Mouse (Mus musculus): ENCODE measurements around the gene Rtf1. TPM values are rescaled to one million over a fixed set of nuclear protein-coding genes. Genes with fewer than 3 reads are reported as not detected.
"Not testable (repeated sequence)": the region's sequence is repeated elsewhere in the genome, so short reads cannot be mapped to it uniquely, and the experiment has no call there.

Rtf1 gene
- polyA plus RNA-seq, 2 experiments, result 32.3 to 33.2 TPM

DNA sequence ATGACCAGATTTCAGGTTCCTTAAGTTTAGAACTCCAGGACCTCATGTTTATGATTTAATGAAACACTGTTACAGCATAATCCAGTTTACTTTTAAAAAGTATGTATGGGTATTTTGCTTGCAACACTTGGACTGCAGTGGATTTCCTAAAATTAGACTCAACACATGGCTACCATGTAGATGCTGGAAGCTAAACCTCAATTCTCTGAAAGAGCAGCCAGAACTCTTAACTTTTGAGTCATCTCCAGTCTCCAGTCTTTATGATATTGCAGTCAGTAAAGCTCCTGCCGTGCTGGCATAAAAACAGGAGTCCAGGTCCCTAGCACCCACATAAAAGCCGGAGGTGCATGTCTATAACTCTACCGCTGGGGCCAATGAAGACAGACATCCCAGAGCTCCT, 25.1 kb downstream of the Rtf1 start:
- DNase-seq (ENCODE audit: low spot score), result no peak
- H3K9ac ChIP-seq (ENCODE audit: low read depth, low read length, severe bottlenecking), result no peak overlapping the region
- H3K4me3 ChIP-seq (replicated peaks; ENCODE audit: low read length), result no peak overlapping the region
- H3K27me3 ChIP-seq (ENCODE audit: control insufficient read depth, insufficient read depth, low read length), result no peaks in the 10 kb centered on the region
- TF ChIP-seq POLR2A (IDR thresholded peaks at IDR 0.05; ENCODE audit: borderline replicate concordance, extremely low read depth, insufficient read depth, insufficient read length), result no peak
- no peaks in the 10 kb centered on the region for H3K4me1 ChIP-seq (ENCODE audit: control insufficient read depth, insufficient read depth, low read length)
- WGBS, result 85% methylated on average over 3 of the region's 3 CpGs
- no peak for ATAC-seq (ENCODE audit: low FRiP score, low read depth)
- no peak overlapping the region for H3K4me2 ChIP-seq (replicated peaks; ENCODE audit: low read depth, low read length, severe bottlenecking)
- H3K36me3 ChIP-seq (ENCODE audit: control insufficient read depth, insufficient read depth, low read length), result peaks cover 19% of the 10 kb centered on the region
- no peak overlapping the region for H3K27ac ChIP-seq (replicated peaks; ENCODE audit: low read depth, low read length)
- H3K9me3 ChIP-seq (ENCODE audit: control insufficient read depth, low read length), result no peaks in the 10 kb centered on the region

DNA sequence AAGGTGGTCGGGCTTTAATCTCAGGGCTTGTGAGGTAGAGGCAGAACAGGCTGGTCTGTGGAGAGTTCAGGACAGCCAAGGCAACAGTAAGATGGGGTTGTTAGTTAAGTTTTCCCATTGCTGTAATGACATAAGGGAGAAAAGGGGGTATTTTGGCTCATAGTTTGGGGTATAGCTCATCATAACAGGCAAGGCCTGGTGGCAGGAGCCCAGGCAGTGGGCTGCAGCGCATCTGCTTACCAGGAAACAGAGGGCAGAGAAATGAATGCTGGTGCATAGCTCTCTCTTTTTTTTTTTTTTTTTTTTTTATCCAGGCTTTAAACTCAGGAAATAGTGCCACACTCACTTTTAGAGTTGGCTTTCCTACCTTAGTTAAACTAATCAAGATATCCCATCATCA, 28.3 kb downstream of the Rtf1 start:
- Histone ChIP-seq H3K27me3 (ENCODE audit: control insufficient read depth, insufficient read depth, low read length) (no peaks in the 10 kb centered on the region), H3K36me3 (ENCODE audit: control insufficient read depth, insufficient read depth, low read length) (peaks cover 45% of the 10 kb centered on the region), H3K4me3 (replicated peaks; ENCODE audit: low read length) (no peak overlapping the region), H3K9ac (ENCODE audit: low read depth, low read length, severe bottlenecking) (no peak overlapping the region), H3K4me2 (replicated peaks; ENCODE audit: low read depth, low read length, severe bottlenecking) (no peak overlapping the region), H3K4me1 (ENCODE audit: control insufficient read depth, insufficient read depth, low read length) (no peaks in the 10 kb centered on the region), H3K27ac (replicated peaks; ENCODE audit: low read depth, low read length) (no peak overlapping the region), H3K9me3 (ENCODE audit: control insufficient read depth, low read length) (no peaks in the 10 kb centered on the region)
- ATAC-seq (ENCODE audit: low FRiP score, low read depth), result no peak
- TF ChIP-seq POLR2A (IDR thresholded peaks at IDR 0.05; ENCODE audit: borderline replicate concordance, extremely low read depth, insufficient read depth, insufficient read length), result no peak
- DNase-seq (ENCODE audit: low spot score), result no peak
- WGBS, result 92% methylated on average over 2 of the region's 2 CpGs

DNA sequence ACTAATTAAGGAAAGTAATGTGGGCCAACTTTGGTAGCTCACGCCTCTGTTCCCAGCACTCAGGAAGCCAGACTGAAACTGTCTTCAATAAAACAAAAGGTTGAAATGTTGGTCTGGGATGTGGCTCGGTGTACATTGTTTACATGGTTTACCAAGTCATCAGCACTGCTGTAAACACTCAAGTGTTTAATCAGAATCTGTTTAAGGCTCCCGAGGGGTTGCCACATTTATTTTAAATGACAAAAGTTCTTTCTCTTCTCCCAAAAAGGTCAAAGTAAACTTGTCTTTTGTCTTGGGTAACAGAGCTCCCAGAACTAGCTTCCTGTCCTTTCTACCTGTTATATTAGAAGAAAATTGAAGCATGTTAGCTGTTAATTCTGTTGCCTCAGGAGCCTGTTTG, 32.8 kb downstream of the Rtf1 start:
- Histone ChIP-seq H3K36me3 (ENCODE audit: control insufficient read depth, insufficient read depth, low read length) (peaks cover 71% of the 10 kb centered on the region), H3K9ac (ENCODE audit: low read depth, low read length, severe bottlenecking) (no peak overlapping the region), H3K27ac (replicated peaks; ENCODE audit: low read depth, low read length) (no peak overlapping the region), H3K4me3 (replicated peaks; ENCODE audit: low read length) (no peak overlapping the region), H3K27me3 (ENCODE audit: control insufficient read depth, insufficient read depth, low read length) (no peaks in the 10 kb centered on the region), H3K4me2 (replicated peaks; ENCODE audit: low read depth, low read length, severe bottlenecking) (no peak overlapping the region), H3K9me3 (ENCODE audit: control insufficient read depth, low read length) (no peaks in the 10 kb centered on the region), H3K4me1 (ENCODE audit: control insufficient read depth, insufficient read depth, low read length) (no peaks in the 10 kb centered on the region)
- ATAC-seq (ENCODE audit: low FRiP score, low read depth) (no peak), DNase-seq (ENCODE audit: low spot score) (no peak)
- no peak for TF ChIP-seq POLR2A (IDR thresholded peaks at IDR 0.05; ENCODE audit: borderline replicate concordance, extremely low read depth, insufficient read depth, insufficient read length)
- WGBS, result 89% methylated on average over 3 of the region's 3 CpGs

DNA sequence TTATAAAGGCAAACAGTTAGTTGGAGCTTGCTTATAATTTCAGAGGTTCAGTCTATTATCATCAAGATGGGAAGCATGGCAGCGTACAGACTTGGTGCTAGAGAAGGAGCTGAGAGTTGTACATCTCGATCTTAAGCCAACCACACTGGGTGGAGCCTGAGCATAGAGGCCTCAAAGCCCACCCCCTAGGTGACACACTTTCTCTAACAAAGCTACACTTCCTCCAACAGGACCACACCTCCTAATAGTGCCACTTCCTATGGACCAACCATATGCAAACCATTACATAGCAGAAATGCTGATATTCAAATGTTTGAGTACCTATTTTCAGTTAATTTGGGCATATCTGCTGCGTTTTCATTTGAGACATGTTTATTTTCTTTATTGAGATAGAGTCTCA, 35.1 kb downstream of the Rtf1 start:
- Histone ChIP-seq H3K4me1 (ENCODE audit: control insufficient read depth, insufficient read depth, low read length) (no peaks in the 10 kb centered on the region), H3K9me3 (ENCODE audit: control insufficient read depth, low read length) (no peaks in the 10 kb centered on the region), H3K27ac (replicated peaks; ENCODE audit: low read depth, low read length) (no peak overlapping the region), H3K4me3 (replicated peaks; ENCODE audit: low read length) (no peak overlapping the region), H3K9ac (ENCODE audit: low read depth, low read length, severe bottlenecking) (no peak overlapping the region), H3K27me3 (ENCODE audit: control insufficient read depth, insufficient read depth, low read length) (no peaks in the 10 kb centered on the region), H3K36me3 (ENCODE audit: control insufficient read depth, insufficient read depth, low read length) (peaks cover 82% of the 10 kb centered on the region), H3K4me2 (replicated peaks; ENCODE audit: low read depth, low read length, severe bottlenecking) (no peak overlapping the region)
- DNase-seq (ENCODE audit: low spot score) (no peak), ATAC-seq (ENCODE audit: low FRiP score, low read depth) (no peak)
- no peak for TF ChIP-seq POLR2A (IDR thresholded peaks at IDR 0.05; ENCODE audit: borderline replicate concordance, extremely low read depth, insufficient read depth, insufficient read length)
- 82% methylated on average over 3 of the region's 3 CpGs for WGBS

DNA sequence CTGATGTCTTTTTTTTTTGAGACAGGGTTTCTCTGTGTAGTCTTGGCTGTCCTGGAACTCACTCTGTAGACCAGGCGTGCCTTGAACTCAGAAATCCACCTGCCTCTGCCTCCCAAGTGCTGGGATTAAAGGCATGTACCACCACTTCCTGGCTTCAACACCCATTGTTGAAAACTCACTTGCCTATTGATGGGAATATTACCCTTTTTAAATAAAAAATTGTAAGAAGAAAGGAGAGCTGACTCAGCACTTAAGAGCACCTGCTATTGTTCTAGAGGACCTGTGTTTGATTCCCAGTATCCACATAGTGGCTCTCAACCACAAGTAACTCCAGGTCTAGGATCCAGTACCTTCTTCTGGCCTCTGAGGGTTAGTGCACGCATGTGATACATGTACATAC, 41.0 kb downstream of the Rtf1 start:
- H3K27me3 ChIP-seq (ENCODE audit: control insufficient read depth, insufficient read depth, low read length); H3K9ac ChIP-seq (ENCODE audit: low read depth, low read length, severe bottlenecking); H3K4me3 ChIP-seq (replicated peaks; ENCODE audit: low read length); H3K4me1 ChIP-seq (ENCODE audit: control insufficient read depth, insufficient read depth, low read length); ATAC-seq (ENCODE audit: low FRiP score, low read depth); H3K4me2 ChIP-seq (replicated peaks; ENCODE audit: low read depth, low read length, severe bottlenecking); DNase-seq (ENCODE audit: low spot score); H3K9me3 ChIP-seq (ENCODE audit: control insufficient read depth, low read length); H3K27ac ChIP-seq (replicated peaks; ENCODE audit: low read depth, low read length): not testable (repeated sequence)
- WGBS, result 91% methylated on average over 2 of the region's 2 CpGs
- peaks cover 84% of the 10 kb centered on the region for H3K36me3 ChIP-seq (ENCODE audit: control insufficient read depth, insufficient read depth, low read length)

DNA sequence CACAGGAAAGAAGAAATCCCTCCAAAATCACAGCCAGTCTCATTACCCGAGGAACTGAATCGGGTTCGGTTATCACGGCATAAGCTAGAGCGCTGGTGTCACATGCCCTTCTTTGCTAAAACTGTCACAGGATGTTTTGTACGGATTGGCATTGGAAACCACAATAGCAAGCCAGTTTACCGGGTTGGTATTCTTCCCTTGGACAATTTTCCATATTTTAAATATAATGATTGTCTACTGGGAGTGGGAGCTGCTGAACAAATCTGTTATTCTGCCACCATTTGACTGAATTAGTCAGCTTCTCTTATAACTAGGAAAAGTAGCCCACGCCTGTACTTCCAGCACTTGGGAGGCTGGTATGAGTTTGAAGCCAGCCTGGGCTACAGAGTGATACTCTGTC, 46.2 kb downstream of the Rtf1 start:
- WGBS, result 97% methylated on average over 8 of the region's 8 CpGs
- no peak for DNase-seq (ENCODE audit: low spot score)
- TF ChIP-seq POLR2A (IDR thresholded peaks at IDR 0.05; ENCODE audit: borderline replicate concordance, extremely low read depth, insufficient read depth, insufficient read length), result no peak
- H3K4me1 ChIP-seq (ENCODE audit: control insufficient read depth, insufficient read depth, low read length), result no peaks in the 10 kb centered on the region
- ATAC-seq (ENCODE audit: low FRiP score, low read depth), result no peak
- no peak overlapping the region for H3K4me2 ChIP-seq (replicated peaks; ENCODE audit: low read depth, low read length, severe bottlenecking)
- H3K4me3 ChIP-seq (replicated peaks; ENCODE audit: low read length), result no peak overlapping the region
- no peak overlapping the region for H3K9ac ChIP-seq (ENCODE audit: low read depth, low read length, severe bottlenecking)
- H3K27me3 ChIP-seq (ENCODE audit: control insufficient read depth, insufficient read depth, low read length), result no peaks in the 10 kb centered on the region
- H3K36me3 ChIP-seq (ENCODE audit: control insufficient read depth, insufficient read depth, low read length), result peaks cover 88% of the 10 kb centered on the region
- no peak overlapping the region for H3K27ac ChIP-seq (replicated peaks; ENCODE audit: low read depth, low read length)
- no peaks in the 10 kb centered on the region for H3K9me3 ChIP-seq (ENCODE audit: control insufficient read depth, low read length)

All from limb, embryonic 14.5 days (tissue).